Mouse (Mus musculus): ENCODE results near the gene Ctf1. TPM values are rescaled to one million over a fixed set of nuclear protein-coding genes. Genes with fewer than 3 reads are reported as not detected.
A peak's percentile ranks its signal among the peaks of the same experiment; 100 is the strongest.

Ctf1 gene
- 1 to 10 TPM; 8.8 to 9.7 TPM for total RNA-seq (2021)
- long read RNA-seq, experiment 1, transcript Ctf1-201 (3 exons, 1,352 nt) = major isoform, 5 of 13 reads
- long read RNA-seq, experiment 1, transcript Ctf1-204 (3 exons, 784 nt) = major isoform, 5 of 13 reads
- long read RNA-seq, experiment 1, partial matches to known transcripts = 0 of 13 reads
- long read RNA-seq, experiment 1, other reads (novel, unspliced or antisense) = 3 of 13 reads
- long read RNA-seq, experiment 2, partial matches to known transcripts = 0 of 6 reads
- long read RNA-seq, experiment 2, other reads (novel, unspliced or antisense) = 3 of 6 reads

GRCm38 (mm10) chr7:127712461-127713385 is at the start of gene Ctf1:
Ctf1 (plus strand) TSS chr7:127712736.
- DNase-seq = peak; percentile 84 to 88

GRCm38 (mm10) chr7:127662926-127663325 is 49.6 kb upstream of the Ctf1 start:
- DNase-seq = no peak

GRCm38 (mm10) chr7:127666066-127666654 is 46.4 kb upstream of the Ctf1 start:
- DNase-seq = no peak

GRCm38 (mm10) chr7:127666679-127667078 is 45.9 kb upstream of the Ctf1 start:
- no peak for DNase-seq

GRCm38 (mm10) chr7:127667171-127667570 is 45.4 kb upstream of the Ctf1 start:
- no peak for DNase-seq

GRCm38 (mm10) chr7:127671880-127672774 is 40.4 kb upstream of the Ctf1 start:
- DNase-seq = no peak

- no peak for DNase-seq
Observed at GRCm38 (mm10) chr7:127672776-127673175, 39.8 kb upstream of the Ctf1 start.

- peak; percentile 81 to 92 for DNase-seq
Observed at GRCm38 (mm10) chr7:127674977-127675376, 37.6 kb upstream of the Ctf1 start.

- no peak for DNase-seq
Observed at GRCm38 (mm10) chr7:127675391-127675811, 37.1 kb upstream of the Ctf1 start.

GRCm38 (mm10) chr7:127677077-127677476 is 35.5 kb upstream of the Ctf1 start:
- peak in 1 of 2 experiments; percentile 55 for DNase-seq

GRCm38 (mm10) chr7:127677609-127678008 is 34.9 kb upstream of the Ctf1 start:
- DNase-seq = no peak

- DNase-seq = no peak
Observed at GRCm38 (mm10) chr7:127678811-127679210, 33.7 kb upstream of the Ctf1 start.

GRCm38 (mm10) chr7:127680541-127680940 is 32.0 kb upstream of the Ctf1 start:
- no peak for DNase-seq

GRCm38 (mm10) chr7:127681888-127682553 is 30.5 kb upstream of the Ctf1 start:
- no peak for DNase-seq

GRCm38 (mm10) chr7:127685304-127686018 is 27.1 kb upstream of the Ctf1 start:
- DNase-seq = peak in 1 of 2 experiments; percentile 17

- DNase-seq = no peak
Observed at GRCm38 (mm10) chr7:127686740-127687449, 25.6 kb upstream of the Ctf1 start.

GRCm38 (mm10) chr7:127688935-127689334 is 23.6 kb upstream of the Ctf1 start:
- DNase-seq = no peak

GRCm38 (mm10) chr7:127689626-127690280 is 22.8 kb upstream of the Ctf1 start:
- no peak for DNase-seq

Data from heart, adult 18-20 months (tissue).